Mouse (Mus musculus): Measurements from ENCODE around the gene Lrmda.

GRCm38 (mm10) chr14:22572486-22572885 is 553.0 kb downstream of the Lrmda start:
- TF ChIP-seq CTCF (conservative IDR thresholded peaks at IDR 0.05; ENCODE audit: low read length) = no peak
- TF ChIP-seq POU5F1 (IDR thresholded peaks at IDR 0.05; ENCODE audit: borderline replicate concordance, low read length) = no peak
